Mouse (Mus musculus): ENCODE measurements around the gene Syt3. TPM values are rescaled to one million over a fixed set of nuclear protein-coding genes. Genes with fewer than 3 reads are reported as not detected.

Syt3 gene
- polyA plus RNA-seq, 1 experiment from 2014 or later, result 0.59 TPM

- H3K4me1 ChIP-seq (ENCODE audit: control insufficient read depth, insufficient read depth, low read length), result 0 out of 2 replicates have a peak, but pooled peaks cover 3% of the 10 kb centered on the region
- peak; percentile 75 for ATAC-seq (replicated peaks; ENCODE audit: insufficient number of reproducible peaks, low FRiP score, low TSS enrichment)
- 6% methylated on average over 7 of the region's 7 CpGs for WGBS (ENCODE audit: insufficient replicate concordance)
- no peak overlapping the region for H3K4me3 ChIP-seq (ENCODE audit: low read depth, low read length)
- no peak overlapping the region for H3K9ac ChIP-seq (ENCODE audit: low read depth, low read length)
- no peak overlapping the region for H3K27ac ChIP-seq (ENCODE audit: low read depth, low read length)
- H3K36me3 ChIP-seq (ENCODE audit: control insufficient read depth, insufficient read depth, low read length), result no peaks in the 10 kb centered on the region
- H3K9me3 ChIP-seq (replicated peaks; ENCODE audit: control insufficient read depth, low read length), result no peaks in the 10 kb centered on the region
- no peak overlapping the region for H3K4me2 ChIP-seq
- peaks cover 75% of the 10 kb centered on the region for H3K27me3 ChIP-seq (ENCODE audit: control insufficient read depth, insufficient read depth, low read length)
Observed at GRCm38 (mm10) chr7:44433371-44433770, 49.5 kb downstream of the Syt3 start.

- no peak overlapping the region for H3K4me2 ChIP-seq
Observed at GRCm38 (mm10) chr7:44434089-44434488, 50.2 kb downstream of the Syt3 start.

DNA sequence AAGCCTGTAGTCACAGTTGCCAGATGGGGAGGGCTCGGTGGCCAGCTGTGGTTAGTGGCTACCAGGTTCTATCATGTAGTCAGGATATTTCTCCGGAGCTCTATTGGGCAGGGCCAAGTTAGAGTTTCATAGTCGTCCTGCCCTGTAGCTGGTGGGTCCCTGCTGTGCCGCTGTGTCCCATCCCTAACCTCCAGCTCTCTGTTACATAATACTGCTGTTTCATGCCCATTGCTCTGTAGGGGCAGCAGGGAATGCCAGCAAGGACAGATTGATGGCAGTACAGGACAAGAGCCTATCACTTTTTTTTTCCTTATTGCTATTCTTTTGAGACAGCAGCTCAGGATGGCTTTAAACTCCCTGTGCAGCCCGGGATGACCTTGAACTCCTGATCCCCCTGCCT, 51.9 kb downstream of the Syt3 start:
- Histone ChIP-seq H3K9me3 (replicated peaks; ENCODE audit: control insufficient read depth, low read length) (no peaks in the 10 kb centered on the region), H3K9ac (ENCODE audit: low read depth, low read length) (no peak overlapping the region), H3K4me3 (ENCODE audit: low read depth, low read length) (no peak overlapping the region), H3K27me3 (ENCODE audit: control insufficient read depth, insufficient read depth, low read length) (peaks cover 70% of the 10 kb centered on the region), H3K36me3 (ENCODE audit: control insufficient read depth, insufficient read depth, low read length) (no peaks in the 10 kb centered on the region), H3K4me1 (ENCODE audit: control insufficient read depth, insufficient read depth, low read length) (no peaks in the 10 kb centered on the region), H3K27ac (ENCODE audit: low read depth, low read length) (no peak overlapping the region), H3K4me2 (no peak overlapping the region)
- ATAC-seq (replicated peaks; ENCODE audit: insufficient number of reproducible peaks, low FRiP score, low TSS enrichment), result no peak
- WGBS (ENCODE audit: insufficient replicate concordance), result 68% methylated on average over 5 of the region's 5 CpGs

More at GRCm38 (mm10) chr7:44434089-44434488, 50.2 kb downstream of the Syt3 start:
- Histone ChIP-seq H3K36me3 (ENCODE audit: control insufficient read depth, insufficient read depth, low read length) (no peaks in the 10 kb centered on the region), H3K9me3 (replicated peaks; ENCODE audit: control insufficient read depth, low read length) (no peaks in the 10 kb centered on the region), H3K27ac (ENCODE audit: low read depth, low read length) (no peak overlapping the region), H3K4me3 (ENCODE audit: low read depth, low read length) (no peak overlapping the region), H3K9ac (ENCODE audit: low read depth, low read length) (no peak overlapping the region), H3K4me1 (ENCODE audit: control insufficient read depth, insufficient read depth, low read length) (0 out of 2 replicates have a peak, but pooled peaks cover under 1% of the 10 kb centered on the region), H3K27me3 (ENCODE audit: control insufficient read depth, insufficient read depth, low read length) (peaks cover 71% of the 10 kb centered on the region)
- no peak for ATAC-seq (replicated peaks; ENCODE audit: insufficient number of reproducible peaks, low FRiP score, low TSS enrichment)
- WGBS (ENCODE audit: insufficient replicate concordance), result 67% methylated on average over 9 of the region's 9 CpGs

DNA sequence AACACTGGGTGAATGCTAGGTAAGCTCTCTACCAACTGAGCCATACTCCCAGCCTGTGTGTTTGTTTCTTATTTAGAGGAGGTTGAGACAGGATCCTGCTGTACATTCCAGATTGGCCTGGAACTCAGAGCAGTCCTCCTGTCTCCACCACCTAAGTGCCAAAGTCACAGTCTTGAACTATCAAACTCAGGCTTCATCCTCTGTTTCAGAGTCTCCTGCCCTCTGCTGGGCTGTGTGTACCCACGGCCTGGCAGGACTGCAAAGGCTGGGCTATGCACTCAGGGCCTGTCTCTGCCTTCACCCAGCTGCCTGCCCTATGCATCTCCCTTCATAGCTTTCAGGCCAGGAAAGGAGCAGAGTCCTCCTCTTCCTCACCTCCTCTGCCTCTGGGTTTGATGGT, 52.4 kb downstream of the Syt3 start:
- 13% methylated on average over 1 of the region's 1 CpGs for WGBS (ENCODE audit: insufficient replicate concordance)
- no peak overlapping the region for H3K9ac ChIP-seq (ENCODE audit: low read depth, low read length)
- no peak overlapping the region for H3K4me2 ChIP-seq
- H3K27me3 ChIP-seq (ENCODE audit: control insufficient read depth, insufficient read depth, low read length), result peaks cover 70% of the 10 kb centered on the region
- no peaks in the 10 kb centered on the region for H3K9me3 ChIP-seq (replicated peaks; ENCODE audit: control insufficient read depth, low read length)
- H3K27ac ChIP-seq (ENCODE audit: low read depth, low read length), result no peak overlapping the region
- ATAC-seq (replicated peaks; ENCODE audit: insufficient number of reproducible peaks, low FRiP score, low TSS enrichment), result no peak
- no peaks in the 10 kb centered on the region for H3K4me1 ChIP-seq (ENCODE audit: control insufficient read depth, insufficient read depth, low read length)
- no peaks in the 10 kb centered on the region for H3K36me3 ChIP-seq (ENCODE audit: control insufficient read depth, insufficient read depth, low read length)
- H3K4me3 ChIP-seq (ENCODE audit: low read depth, low read length), result no peak overlapping the region

DNA sequence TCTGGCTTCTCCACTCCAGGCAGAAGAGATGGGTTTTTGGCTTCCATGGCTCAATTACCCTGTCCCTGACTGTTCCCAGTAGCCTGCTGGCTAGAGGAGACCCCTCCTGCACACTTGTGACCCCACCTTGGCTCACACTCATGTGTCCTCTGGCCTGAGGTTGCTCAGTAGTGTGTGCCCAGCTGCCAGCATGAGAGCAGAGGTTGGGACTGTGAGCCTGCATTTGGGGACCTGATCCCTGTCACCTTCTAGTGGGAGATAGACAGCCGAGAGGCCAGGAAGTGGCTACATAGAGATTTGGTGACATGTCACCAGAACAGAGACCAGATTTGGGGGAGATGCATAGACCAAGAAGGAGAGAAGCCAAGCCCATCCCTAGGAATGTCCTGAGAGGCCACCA, 53.3 kb downstream of the Syt3 start:
- Histone ChIP-seq H3K9ac (ENCODE audit: low read depth, low read length) (no peak overlapping the region), H3K4me3 (ENCODE audit: low read depth, low read length) (no peak overlapping the region), H3K27me3 (ENCODE audit: control insufficient read depth, insufficient read depth, low read length) (peaks cover 70% of the 10 kb centered on the region), H3K27ac (ENCODE audit: low read depth, low read length) (no peak overlapping the region), H3K36me3 (ENCODE audit: control insufficient read depth, insufficient read depth, low read length) (no peaks in the 10 kb centered on the region), H3K9me3 (replicated peaks; ENCODE audit: control insufficient read depth, low read length) (no peaks in the 10 kb centered on the region), H3K4me2 (no peak overlapping the region), H3K4me1 (ENCODE audit: control insufficient read depth, insufficient read depth, low read length) (0 out of 2 replicates have a peak, but pooled peaks cover 6% of the 10 kb centered on the region)
- no peak for ATAC-seq (replicated peaks; ENCODE audit: insufficient number of reproducible peaks, low FRiP score, low TSS enrichment)
- 56% methylated on average over 1 of the region's 1 CpGs for WGBS (ENCODE audit: insufficient replicate concordance)

GRCm38 (mm10) chr7:44437933-44438332, 54.0 kb downstream of the Syt3 start:
- Histone ChIP-seq H3K4me2 (no peak overlapping the region), H3K9me3 (replicated peaks; ENCODE audit: control insufficient read depth, low read length) (no peaks in the 10 kb centered on the region), H3K27ac (ENCODE audit: low read depth, low read length) (no peak overlapping the region), H3K4me1 (ENCODE audit: control insufficient read depth, insufficient read depth, low read length) (0 out of 2 replicates have a peak, but pooled peaks cover 6% of the 10 kb centered on the region), H3K4me3 (ENCODE audit: low read depth, low read length) (no peak overlapping the region), H3K27me3 (ENCODE audit: control insufficient read depth, insufficient read depth, low read length) (peaks cover 69% of the 10 kb centered on the region), H3K9ac (ENCODE audit: low read depth, low read length) (no peak overlapping the region), H3K36me3 (ENCODE audit: control insufficient read depth, insufficient read depth, low read length) (no peaks in the 10 kb centered on the region)
- whole genome bisulfite sequencing (ENCODE audit: insufficient replicate concordance), result 62% methylated on average over 8 of the region's 8 CpGs
- no peak for ATAC-seq (replicated peaks; ENCODE audit: insufficient number of reproducible peaks, low FRiP score, low TSS enrichment)

- H3K27me3 ChIP-seq (ENCODE audit: control insufficient read depth, insufficient read depth, low read length), result peaks cover 75% of the 10 kb centered on the region
- peaks cover 15% of the 10 kb centered on the region for H3K4me1 ChIP-seq (ENCODE audit: control insufficient read depth, insufficient read depth, low read length)
- ATAC-seq (replicated peaks; ENCODE audit: insufficient number of reproducible peaks, low FRiP score, low TSS enrichment), result no peak
- H3K9ac ChIP-seq (ENCODE audit: low read depth, low read length), result no peak overlapping the region
- no peak overlapping the region for H3K4me3 ChIP-seq (ENCODE audit: low read depth, low read length)
- no peak overlapping the region for H3K27ac ChIP-seq (ENCODE audit: low read depth, low read length)
- 60% methylated on average over 2 of the region's 2 CpGs for WGBS (ENCODE audit: insufficient replicate concordance)
- no peaks in the 10 kb centered on the region for H3K36me3 ChIP-seq (ENCODE audit: control insufficient read depth, insufficient read depth, low read length)
- H3K4me2 ChIP-seq, result no peak overlapping the region
- no peaks in the 10 kb centered on the region for H3K9me3 ChIP-seq (replicated peaks; ENCODE audit: control insufficient read depth, low read length)
Observed at GRCm38 (mm10) chr7:44439696-44440095, 55.8 kb downstream of the Syt3 start.

DNA sequence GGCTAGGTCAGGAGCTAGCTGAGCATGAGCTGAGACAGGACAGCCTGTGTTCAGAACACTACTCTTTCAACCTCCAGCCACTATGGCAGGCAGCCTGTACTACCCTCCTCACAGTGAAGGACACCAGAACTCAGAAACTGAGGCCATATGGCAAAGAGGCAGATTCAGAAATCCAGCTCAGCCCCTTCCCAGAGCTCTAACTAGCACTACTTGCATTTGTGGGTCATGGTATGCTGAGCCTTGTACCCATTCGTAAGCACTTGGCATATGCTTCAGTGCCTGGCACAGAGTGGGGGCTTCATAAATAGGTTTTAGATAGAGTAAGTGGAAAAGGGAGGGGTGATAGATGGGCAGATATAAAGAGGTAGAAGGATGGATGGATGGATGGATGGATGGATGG, 56.6 kb downstream of the Syt3 start:
- Histone ChIP-seq H3K36me3 (ENCODE audit: control insufficient read depth, insufficient read depth, low read length) (no peaks in the 10 kb centered on the region), H3K4me1 (ENCODE audit: control insufficient read depth, insufficient read depth, low read length) (peaks cover 23% of the 10 kb centered on the region), H3K4me3 (ENCODE audit: low read depth, low read length) (no peak overlapping the region), H3K9me3 (replicated peaks; ENCODE audit: control insufficient read depth, low read length) (no peaks in the 10 kb centered on the region), H3K27ac (ENCODE audit: low read depth, low read length) (no peak overlapping the region), H3K27me3 (ENCODE audit: control insufficient read depth, insufficient read depth, low read length) (peaks cover 75% of the 10 kb centered on the region), H3K4me2 (no peak overlapping the region), H3K9ac (ENCODE audit: low read depth, low read length) (no peak overlapping the region)
- ATAC-seq (replicated peaks; ENCODE audit: insufficient number of reproducible peaks, low FRiP score, low TSS enrichment), result no peak
- 82% methylated on average over 1 of the region's 1 CpGs for WGBS (ENCODE audit: insufficient replicate concordance)

DNA sequence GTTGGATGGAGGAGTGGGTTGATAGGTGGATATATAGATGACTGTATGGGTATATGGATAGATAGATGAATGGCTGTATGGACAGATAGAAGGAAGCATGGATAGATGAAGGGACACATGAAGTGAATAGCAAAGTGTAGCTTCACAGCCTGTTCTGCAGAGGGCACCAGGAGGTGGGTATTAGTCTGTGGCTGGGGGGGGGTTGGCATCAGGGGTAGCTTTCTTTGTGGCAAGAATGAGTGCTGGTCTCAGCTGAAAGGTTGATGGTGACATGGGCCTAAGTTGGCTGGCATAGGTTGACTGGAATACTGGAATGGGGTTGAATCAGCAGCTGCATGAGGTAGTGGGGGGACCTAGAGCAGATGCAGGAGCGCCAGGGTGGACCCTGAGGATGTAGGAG, 57.3 kb downstream of the Syt3 start:
- Histone ChIP-seq H3K9ac (ENCODE audit: low read depth, low read length) (no peak overlapping the region), H3K4me1 (ENCODE audit: control insufficient read depth, insufficient read depth, low read length) (peaks cover 26% of the 10 kb centered on the region), H3K9me3 (replicated peaks; ENCODE audit: control insufficient read depth, low read length) (no peaks in the 10 kb centered on the region), H3K36me3 (ENCODE audit: control insufficient read depth, insufficient read depth, low read length) (no peaks in the 10 kb centered on the region), H3K27ac (ENCODE audit: low read depth, low read length) (no peak overlapping the region), H3K4me3 (ENCODE audit: low read depth, low read length) (no peak overlapping the region), H3K4me2 (peak overlapping the region; percentile 80; the same call in 1 of the 2 replicates), H3K27me3 (ENCODE audit: control insufficient read depth, insufficient read depth, low read length) (peaks cover 77% of the 10 kb centered on the region)
- no peak for ATAC-seq (replicated peaks; ENCODE audit: insufficient number of reproducible peaks, low FRiP score, low TSS enrichment)
- WGBS (ENCODE audit: insufficient replicate concordance), result 0% methylated on average over 1 of the region's 1 CpGs
